Mouse (Mus musculus): Measurements from ENCODE around the gene Fbf1. TPM values are rescaled to one million over a fixed set of nuclear protein-coding genes. Genes with fewer than 3 reads are reported as not detected.

The Fbf1 gene
- polyA plus RNA-seq, 1 experiment from 2014 or later = 38.7 TPM

GRCm38 (mm10) chr11:116111611-116112203 is 56.3 kb downstream of the Fbf1 start:
- Histone ChIP-seq H3K27ac (ENCODE audit: low read length) (no peak overlapping the region), H3K4me3 (ENCODE audit: low read length) (no peak overlapping the region), H3K9me3 (ENCODE audit: low read length) (no peaks in the 10 kb centered on the region), H3K27me3 (ENCODE audit: insufficient read depth, low read length) (peaks cover 47% of the 10 kb centered on the region), H3K36me3 (ENCODE audit: insufficient read depth, low read length) (no peaks in the 10 kb centered on the region), H3K4me1 (ENCODE audit: insufficient read depth, low read length) (peaks cover 41% of the 10 kb centered on the region), H3K9ac (replicated peaks; ENCODE audit: low read length) (no peak overlapping the region), H3K4me2 (replicated peaks; ENCODE audit: low read depth, low read length) (no peak overlapping the region)
- ATAC-seq (ENCODE audit: low FRiP score, low TSS enrichment) = no peak
- 87% methylated on average over 19 of the region's 19 CpGs for WGBS

GRCm38 (mm10) chr11:116111067-116111466 is 56.9 kb downstream of the Fbf1 start:
- peaks cover 47% of the 10 kb centered on the region for H3K4me1 ChIP-seq (ENCODE audit: insufficient read depth, low read length)
- H3K4me2 ChIP-seq (replicated peaks; ENCODE audit: low read depth, low read length) = no peak overlapping the region
- H3K27me3 ChIP-seq (ENCODE audit: insufficient read depth, low read length) = peaks cover 47% of the 10 kb centered on the region
- WGBS = 85% methylated on average over 4 of the region's 4 CpGs
- H3K9ac ChIP-seq (replicated peaks; ENCODE audit: low read length) = no peak overlapping the region
- ATAC-seq (ENCODE audit: low FRiP score, low TSS enrichment) = no peak
- no peak overlapping the region for H3K4me3 ChIP-seq (ENCODE audit: low read length)
- H3K36me3 ChIP-seq (ENCODE audit: insufficient read depth, low read length) = no peaks in the 10 kb centered on the region
- H3K27ac ChIP-seq (ENCODE audit: low read length) = no peak overlapping the region
- no peaks in the 10 kb centered on the region for H3K9me3 ChIP-seq (ENCODE audit: low read length)

- Histone ChIP-seq H3K9me3 (ENCODE audit: low read length) (no peaks in the 10 kb centered on the region), H3K9ac (replicated peaks; ENCODE audit: low read length) (peak overlapping the region; percentile 71), H3K27ac (ENCODE audit: low read length) (0 out of 2 replicates have a peak overlapping the region, but pooled peaks have one; percentile 10), H3K4me2 (replicated peaks; ENCODE audit: low read depth, low read length) (peak overlapping the region; percentile 71), H3K36me3 (ENCODE audit: insufficient read depth, low read length) (no peaks in the 10 kb centered on the region), H3K4me1 (ENCODE audit: insufficient read depth, low read length) (peaks cover 52% of the 10 kb centered on the region), H3K27me3 (ENCODE audit: insufficient read depth, low read length) (peaks cover 47% of the 10 kb centered on the region), H3K4me3 (ENCODE audit: low read length) (peak overlapping the region; percentile 61)
- 18% methylated on average over 10 of the region's 10 CpGs for WGBS
- ATAC-seq (ENCODE audit: low FRiP score, low TSS enrichment) = peak; percentile 21; the same call in 1 of the 2 replicates
These were observed 57.4 kb downstream of the Fbf1 start for GRCm38 (mm10) chr11:116110540-116110939.

- peak; percentile 50 for ATAC-seq (ENCODE audit: low FRiP score, low TSS enrichment)
- under 1% methylated on average over 35 of the region's 35 CpGs for WGBS
- no peaks in the 10 kb centered on the region for H3K36me3 ChIP-seq (ENCODE audit: insufficient read depth, low read length)
- H3K27ac ChIP-seq (ENCODE audit: low read length) = 0 out of 2 replicates have a peak overlapping the region, but pooled peaks have one; percentile 34
- H3K4me2 ChIP-seq (replicated peaks; ENCODE audit: low read depth, low read length) = peak overlapping the region; percentile 71
- H3K27me3 ChIP-seq (ENCODE audit: insufficient read depth, low read length) = peaks cover 47% of the 10 kb centered on the region
- peaks cover 53% of the 10 kb centered on the region for H3K4me1 ChIP-seq (ENCODE audit: insufficient read depth, low read length)
- H3K9ac ChIP-seq (replicated peaks; ENCODE audit: low read length) = peak overlapping the region; percentile 71
- H3K4me3 ChIP-seq (ENCODE audit: low read length) = peak overlapping the region; percentile 61
- H3K9me3 ChIP-seq (ENCODE audit: low read length) = no peaks in the 10 kb centered on the region
These were observed 57.8 kb downstream of the Fbf1 start for GRCm38 (mm10) chr11:116110131-116110530.

GRCm38 (mm10) chr11:116109441-116110081 is 58.4 kb downstream of the Fbf1 start:
- no peaks in the 10 kb centered on the region for H3K36me3 ChIP-seq (ENCODE audit: insufficient read depth, low read length)
- WGBS = under 1% methylated on average over 64 of the region's 70 CpGs
- ATAC-seq (ENCODE audit: low FRiP score, low TSS enrichment) = peak; percentile 17; the same call in 1 of the 2 replicates

GRCm38 (mm10) chr11:116108464-116109137 is 59.4 kb downstream of the Fbf1 start:
- peak overlapping the region; percentile 38; the same call in 1 of the 2 replicates for H3K27ac ChIP-seq (ENCODE audit: low read length)
- H3K9me3 ChIP-seq (ENCODE audit: low read length) = no peaks in the 10 kb centered on the region
- WGBS = 7% methylated on average over 23 of the region's 23 CpGs
- H3K36me3 ChIP-seq (ENCODE audit: insufficient read depth, low read length) = no peaks in the 10 kb centered on the region
- no peak for ATAC-seq (ENCODE audit: low FRiP score, low TSS enrichment)
- peak overlapping the region; percentile 71 for H3K9ac ChIP-seq (replicated peaks; ENCODE audit: low read length)
- H3K4me3 ChIP-seq (ENCODE audit: low read length) = peak overlapping the region; percentile 61
- H3K4me2 ChIP-seq (replicated peaks; ENCODE audit: low read depth, low read length) = peak overlapping the region; percentile 71
- peaks cover 47% of the 10 kb centered on the region for H3K27me3 ChIP-seq (ENCODE audit: insufficient read depth, low read length)
- H3K4me1 ChIP-seq (ENCODE audit: insufficient read depth, low read length) = peaks cover 68% of the 10 kb centered on the region

More at GRCm38 (mm10) chr11:116109441-116110081, 58.4 kb downstream of the Fbf1 start:
- H3K27ac ChIP-seq (ENCODE audit: low read length) = peak overlapping the region; percentile 38; the same call in 1 of the 2 replicates
- peaks cover 58% of the 10 kb centered on the region for H3K4me1 ChIP-seq (ENCODE audit: insufficient read depth, low read length)
- H3K9ac ChIP-seq (replicated peaks; ENCODE audit: low read length) = peak overlapping the region; percentile 71
- peak overlapping the region; percentile 71 for H3K4me2 ChIP-seq (replicated peaks; ENCODE audit: low read depth, low read length)
- H3K27me3 ChIP-seq (ENCODE audit: insufficient read depth, low read length) = peaks cover 47% of the 10 kb centered on the region
- H3K4me3 ChIP-seq (ENCODE audit: low read length) = peak overlapping the region; percentile 61
- no peaks in the 10 kb centered on the region for H3K9me3 ChIP-seq (ENCODE audit: low read length)

- Histone ChIP-seq H3K9ac (replicated peaks; ENCODE audit: low read length) (peak overlapping the region; percentile 59), H3K4me1 (ENCODE audit: insufficient read depth, low read length) (peaks cover 76% of the 10 kb centered on the region), H3K27me3 (ENCODE audit: insufficient read depth, low read length) (peaks cover 47% of the 10 kb centered on the region), H3K36me3 (ENCODE audit: insufficient read depth, low read length) (no peaks in the 10 kb centered on the region), H3K9me3 (ENCODE audit: low read length) (no peaks in the 10 kb centered on the region), H3K4me3 (ENCODE audit: low read length) (peak overlapping the region; percentile 61), H3K4me2 (replicated peaks; ENCODE audit: low read depth, low read length) (peak overlapping the region; percentile 71), H3K27ac (ENCODE audit: low read length) (peak overlapping the region; percentile 50; the same call in 1 of the 2 replicates)
- 21% methylated on average over 19 of the region's 19 CpGs for WGBS
- ATAC-seq (ENCODE audit: low FRiP score, low TSS enrichment) = no peak
These were observed 60.1 kb downstream of the Fbf1 start for GRCm38 (mm10) chr11:116107777-116108285.

GRCm38 (mm10) chr11:116106963-116107776 is 60.8 kb downstream of the Fbf1 start:
- 24% methylated on average over 14 of the region's 14 CpGs for WGBS
- Histone ChIP-seq H3K27me3 (ENCODE audit: insufficient read depth, low read length) (peaks cover 47% of the 10 kb centered on the region), H3K4me3 (ENCODE audit: low read length) (peak overlapping the region; percentile 61), H3K4me1 (ENCODE audit: insufficient read depth, low read length) (peaks cover 81% of the 10 kb centered on the region), H3K27ac (ENCODE audit: low read length) (peak overlapping the region; percentile 50; the same call in 1 of the 2 replicates), H3K4me2 (replicated peaks; ENCODE audit: low read depth, low read length) (peak overlapping the region; percentile 71), H3K9ac (replicated peaks; ENCODE audit: low read length) (peak overlapping the region; percentile 59), H3K36me3 (ENCODE audit: insufficient read depth, low read length) (no peaks in the 10 kb centered on the region), H3K9me3 (ENCODE audit: low read length) (no peaks in the 10 kb centered on the region)
- ATAC-seq (ENCODE audit: low FRiP score, low TSS enrichment) = 0 out of 2 replicates have a peak, but pooled peaks have one; percentile 10
